Mouse (Mus musculus) midbrain, embryonic 16.5 days (tissue): Measurements from ENCODE around the gene Crygd. TPM values are rescaled to one million over a fixed set of nuclear protein-coding genes. Genes with fewer than 3 reads are reported as not detected.

Experiments used
- ATAC-seq: fragments of 200-750 bp; cut with Nextera tagmentation; 2 replicates; pipeline ENCODE4 v1.8.0; 2017; ENCODE audit warnings: moderate TSS enrichment
- H3K27ac ChIP-seq: fragments of 300-500 bp; sonication (generic); 2 replicates; pipeline ENCODE4 v1.5.1; 2014; ENCODE audit warnings: mild to moderate bottlenecking, low read length, mixed read lengths
- H3K27me3 ChIP-seq: fragments of 300-500 bp; sonication (generic); 2 replicates; pipeline ENCODE4 v1.6.1; 2014; ENCODE audit warnings: low read depth, low read length, mixed read lengths; ENCODE audit not compliant: control insufficient read depth, insufficient read depth
- H3K36me3 ChIP-seq: fragments of 300-500 bp; sonication (generic); 2 replicates; pipeline ENCODE4 v1.6.1; 2014; ENCODE audit warnings: mild to moderate bottlenecking, low read length, moderate library complexity, mixed read lengths; ENCODE audit not compliant: control insufficient read depth, insufficient read depth
- H3K4me1 ChIP-seq: fragments of 300-500 bp; sonication (generic); 2 replicates; pipeline ENCODE4 v1.6.1; 2014; ENCODE audit warnings: mild to moderate bottlenecking, low read length, mixed read lengths; ENCODE audit not compliant: control insufficient read depth, insufficient read depth
- H3K4me2 ChIP-seq: fragments of 300-500 bp; sonication (generic); 2 replicates; pipeline ENCODE4 v1.6.1; 2014; ENCODE audit warnings: mild to moderate bottlenecking, low read length, mixed read lengths
- H3K4me3 ChIP-seq: fragments of 300-500 bp; sonication (generic); 2 replicates; pipeline ENCODE4 v1.5.1; 2014; ENCODE audit warnings: low read depth, mild to moderate bottlenecking, low read length, moderate library complexity, mixed read lengths
- H3K9ac ChIP-seq: fragments of 300-500 bp; sonication (generic); 2 replicates; pipeline ENCODE4 v1.6.1; 2014; ENCODE audit warnings: low read depth, low read length, mixed read lengths
- H3K9me3 ChIP-seq: fragments of 300-500 bp; sonication (generic); replicated peaks from 2 replicates; pipeline ENCODE4 v1.6.1; 2014; ENCODE audit warnings: mild to moderate bottlenecking, low read length, mixed read lengths; ENCODE audit not compliant: control insufficient read depth, poor library complexity, severe bottlenecking
- WGBS: fragments of 180-500 bp; shearing (Covaris S2); extraction: QIAGEN DNeasy Blood & Tissue Kit; methylation state at CpG from one replicate; pipeline ENCODE4 v1.1.7; 2014; 5-methylcytosine and 5-hydroxymethylcytosine counted together
- polyA plus RNA-seq: library from polyadenylated mRNA; unstranded; fragments of >200 nt; fragmentation: Nextera tagmentation; extraction: Ambion mirVana; gene quantifications from 2 replicates; pipeline ENCODE4 v1.2.1, GENCODE M21; 2015

Crygd gene
- 0.33 TPM in 1 of 2 replicates, not detected in the other for polyA plus RNA-seq

DNA sequence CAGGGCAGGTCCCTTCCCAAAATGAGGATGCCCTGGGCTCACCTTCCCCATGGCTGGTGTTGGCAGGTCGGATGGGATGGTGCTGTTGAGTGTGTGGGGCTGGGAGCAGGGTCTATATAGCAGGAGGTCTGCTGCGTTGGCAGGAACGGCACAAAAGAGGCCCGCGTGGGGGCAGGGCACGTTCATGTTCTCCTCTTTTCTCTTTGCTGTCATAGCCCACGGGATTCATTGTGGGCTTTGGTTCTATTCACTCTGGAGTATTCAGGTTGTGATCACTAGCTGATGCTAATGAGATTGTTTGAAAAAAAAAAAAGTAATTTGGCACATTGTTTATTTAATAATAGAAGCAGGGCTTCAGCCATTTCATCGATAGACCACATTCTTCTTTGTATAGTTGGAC, at the start of gene Crygd:
Crygd (minus strand) TSS at position 101 of the 400 bp plus-strand sequence.
- Histone ChIP-seq H3K36me3 (no peaks in the 10 kb centered on the region), H3K9ac (no peak within 1 kb of the TSS), H3K4me2 (no peak within 1 kb of the TSS), H3K27me3 (no peaks in the 10 kb centered on the region), H3K27ac (no peak within 1 kb of the TSS), H3K9me3 (no peaks in the 10 kb centered on the region), H3K4me3 (no peak within 1 kb of the TSS), H3K4me1 (no peaks in the 10 kb centered on the region)
- ATAC-seq = no peak
- WGBS = 56% methylated on average over 8 of the region's 8 CpGs

DNA sequence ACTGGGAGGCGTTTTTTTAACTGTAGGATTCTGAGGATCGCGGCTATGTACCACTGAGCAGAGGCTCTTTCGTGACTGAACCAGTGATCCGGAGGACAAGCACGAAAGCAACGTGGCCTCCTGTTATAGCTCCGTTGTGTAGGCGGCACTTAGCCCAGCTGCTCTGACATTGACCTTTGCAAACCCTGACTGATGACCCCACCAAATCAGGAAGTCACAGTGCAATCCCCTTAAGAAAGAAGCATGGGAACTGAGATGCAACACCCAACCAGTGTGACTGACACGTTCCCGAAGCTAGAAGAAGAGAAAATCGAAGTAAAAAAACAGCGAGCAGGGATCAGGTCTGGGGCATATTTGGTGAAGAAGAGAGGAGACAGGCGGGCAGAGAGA, 49.5 kb upstream of the Crygd start:
- Histone ChIP-seq H3K27ac (no peak overlapping the region), H3K4me3 (no peak overlapping the region), H3K9me3 (no peaks in the 10 kb centered on the region), H3K9ac (no peak overlapping the region), H3K36me3 (no peaks in the 10 kb centered on the region), H3K4me2 (peak overlapping the region; percentile 26), H3K27me3 (no peaks in the 10 kb centered on the region), H3K4me1 (no peaks in the 10 kb centered on the region)
- ATAC-seq = no peak
- WGBS = 58% methylated on average over 14 of the region's 14 CpGs

DNA sequence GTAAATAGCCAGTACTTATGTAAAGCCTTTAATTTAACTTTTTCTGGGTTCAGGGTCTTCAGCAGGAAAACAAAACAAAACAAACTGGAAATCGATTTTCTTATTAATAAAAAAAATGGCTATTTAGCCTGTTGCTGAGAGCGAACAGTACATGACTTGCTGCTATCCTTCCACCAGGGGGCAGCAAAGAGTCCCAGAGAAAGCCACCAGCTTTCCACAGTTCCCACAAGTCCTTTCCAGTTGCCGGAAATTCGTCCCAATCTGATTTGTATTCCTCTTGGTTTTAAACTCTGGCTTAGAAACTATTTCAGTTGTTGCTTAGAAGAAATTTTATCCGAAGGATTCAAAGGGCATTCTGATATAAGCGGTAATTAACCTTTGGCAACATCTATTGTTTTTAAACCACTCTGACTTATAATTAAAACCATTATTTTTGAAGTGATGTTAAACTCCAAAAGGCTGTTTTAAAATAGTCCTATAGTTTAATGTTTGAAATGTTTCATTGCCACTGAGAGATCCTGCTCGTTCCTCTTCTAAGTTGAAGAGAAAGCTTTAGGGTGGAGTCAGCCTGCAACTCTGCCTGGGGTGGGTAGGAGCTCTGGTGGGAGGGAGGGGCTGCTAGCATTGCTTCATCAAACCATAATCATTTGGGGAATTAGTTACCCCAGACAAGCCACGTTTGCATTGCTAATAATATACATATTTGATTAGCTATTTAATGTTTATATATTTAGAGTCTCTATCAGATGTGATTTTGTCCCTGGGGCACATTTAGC, 49.0 kb upstream of the Crygd start:
- Histone ChIP-seq H3K4me2 (peak overlapping the region; percentile 26), H3K9ac (no peak overlapping the region), H3K9me3 (no peaks in the 10 kb centered on the region), H3K27me3 (no peaks in the 10 kb centered on the region), H3K27ac (no peak overlapping the region), H3K36me3 (no peaks in the 10 kb centered on the region), H3K4me1 (no peaks in the 10 kb centered on the region), H3K4me3 (no peak overlapping the region)
- peak; percentile 84 for ATAC-seq
- 10% methylated on average over 8 of the region's 8 CpGs for WGBS

DNA sequence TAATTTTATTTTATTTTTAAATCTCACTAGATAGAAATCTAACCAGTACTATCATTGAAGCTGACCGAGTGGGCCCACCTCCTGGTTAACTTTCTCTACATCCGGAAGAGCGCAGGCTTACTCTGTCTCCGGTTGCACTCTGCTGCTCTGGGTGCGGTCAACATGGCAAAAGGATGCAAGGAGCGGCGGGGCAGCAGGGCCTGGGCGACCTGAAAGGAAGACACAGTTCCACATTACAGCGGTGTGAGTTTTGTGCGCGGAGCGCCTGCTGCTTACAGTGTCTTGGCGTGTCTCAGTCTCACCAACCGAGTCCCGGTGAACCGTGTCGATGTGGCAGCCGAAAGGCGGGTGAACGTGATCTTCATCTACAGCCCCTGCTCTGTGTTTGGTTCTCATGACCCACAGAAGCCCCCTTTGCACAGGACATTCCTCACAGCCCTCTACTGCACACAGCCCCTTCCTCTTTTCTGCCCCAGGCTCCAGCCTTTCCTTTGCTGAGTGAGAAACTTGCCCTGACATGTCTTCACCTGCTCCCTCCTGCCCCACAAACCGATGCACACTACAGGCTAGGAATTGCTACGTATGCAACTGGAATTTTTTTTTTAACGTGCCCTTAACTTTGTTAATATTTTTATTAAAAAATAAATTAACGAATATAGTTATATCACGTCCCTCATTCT, 46.6 kb upstream of the Crygd start:
- ATAC-seq = no peak
- no peaks in the 10 kb centered on the region for H3K4me1 ChIP-seq
- H3K4me2 ChIP-seq = no peak overlapping the region
- 82% methylated on average over 25 of the region's 25 CpGs for WGBS
- no peaks in the 10 kb centered on the region for H3K36me3 ChIP-seq
- no peaks in the 10 kb centered on the region for H3K9me3 ChIP-seq
- no peak overlapping the region for H3K27ac ChIP-seq
- no peaks in the 10 kb centered on the region for H3K27me3 ChIP-seq
- H3K4me3 ChIP-seq = no peak overlapping the region
- H3K9ac ChIP-seq = no peak overlapping the region

DNA sequence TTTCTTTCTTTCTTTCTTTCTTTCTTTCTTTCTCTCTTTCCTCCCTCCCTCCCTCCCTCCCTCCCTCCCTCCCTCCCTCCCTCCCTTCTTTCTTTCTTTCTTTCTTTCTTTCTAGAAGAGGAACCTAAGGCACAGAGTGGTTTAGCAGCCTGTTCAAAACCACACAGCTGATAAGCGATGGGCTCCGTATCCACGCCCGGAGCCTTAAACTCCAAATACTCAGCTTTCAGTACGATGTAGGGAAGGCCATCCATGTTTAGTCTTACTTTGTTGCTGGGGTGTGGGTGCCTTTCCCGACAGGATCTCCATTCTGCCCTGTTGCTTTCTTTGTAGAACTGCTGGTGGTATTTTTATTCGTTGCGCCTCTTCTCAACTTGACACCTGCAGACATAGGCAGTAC, 45.9 kb upstream of the Crygd start:
- no peaks in the 10 kb centered on the region for H3K36me3 ChIP-seq
- H3K27ac ChIP-seq = no peak overlapping the region
- H3K4me1 ChIP-seq = no peaks in the 10 kb centered on the region
- no peaks in the 10 kb centered on the region for H3K9me3 ChIP-seq
- 96% methylated on average over 8 of the region's 8 CpGs for WGBS
- no peak overlapping the region for H3K4me3 ChIP-seq
- no peak overlapping the region for H3K9ac ChIP-seq
- no peak overlapping the region for H3K4me2 ChIP-seq
- no peak for ATAC-seq
- H3K27me3 ChIP-seq = no peaks in the 10 kb centered on the region

DNA sequence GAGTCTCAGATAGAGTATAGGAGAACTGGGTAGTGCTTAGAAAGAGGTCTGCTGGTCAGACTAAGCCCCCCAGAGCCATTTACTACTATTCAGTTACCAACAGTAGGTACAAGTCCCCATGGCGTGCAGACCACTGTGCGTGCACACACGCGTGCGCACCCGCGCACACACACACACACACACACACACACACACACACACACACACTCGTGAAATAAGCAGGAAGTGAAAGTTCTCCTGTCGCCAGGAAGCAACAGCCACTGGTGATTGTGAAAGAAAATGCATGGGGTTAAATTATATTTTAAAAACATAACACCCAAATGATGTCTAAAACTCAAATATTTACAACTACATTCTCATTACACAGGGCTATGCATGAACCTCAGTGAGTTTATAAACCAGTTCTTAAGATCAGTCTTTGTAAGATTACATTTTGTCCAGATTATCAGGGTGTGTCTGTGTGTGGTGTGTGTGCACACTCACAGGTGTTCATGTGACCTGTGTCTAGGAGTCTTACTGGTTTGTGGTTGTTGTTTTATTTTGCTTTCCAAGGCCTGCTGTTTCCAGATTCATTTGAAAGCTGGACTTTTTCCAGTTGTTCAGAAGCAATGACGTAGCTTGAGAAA, 44.5 kb upstream of the Crygd start:
- no peaks in the 10 kb centered on the region for H3K27me3 ChIP-seq
- H3K36me3 ChIP-seq = no peaks in the 10 kb centered on the region
- 88% methylated on average over 10 of the region's 10 CpGs for WGBS
- no peak overlapping the region for H3K4me2 ChIP-seq
- no peak overlapping the region for H3K27ac ChIP-seq
- no peaks in the 10 kb centered on the region for H3K9me3 ChIP-seq
- no peak overlapping the region for H3K9ac ChIP-seq
- no peak overlapping the region for H3K4me3 ChIP-seq
- H3K4me1 ChIP-seq = no peaks in the 10 kb centered on the region
- ATAC-seq = no peak

DNA sequence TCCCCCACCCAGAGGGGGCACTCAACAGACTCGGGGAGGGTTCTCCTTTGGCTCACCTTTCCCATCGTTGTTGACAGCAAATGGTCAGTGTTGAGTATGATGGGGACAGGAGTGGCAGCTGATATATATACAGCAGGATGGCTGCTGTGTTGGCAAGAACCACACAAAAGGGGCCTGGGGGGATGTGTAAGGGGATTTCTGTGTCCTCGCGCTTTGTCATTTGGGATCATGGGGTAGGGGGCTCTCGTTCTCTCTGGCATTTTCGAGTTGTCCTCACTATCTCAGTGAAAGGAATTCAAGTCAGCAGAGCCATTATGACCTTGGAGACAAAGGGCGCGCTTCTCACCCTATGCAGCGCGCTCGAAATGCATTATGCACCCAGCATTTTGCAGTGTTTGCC, 40.0 kb upstream of the Crygd start, which contains the start of gene Cryga:
Cryga (minus strand) TSS at position 101 of the 400 bp plus-strand sequence.
- no peak within 1 kb of the TSS for H3K4me2 ChIP-seq
- H3K27me3 ChIP-seq = no peaks in the 10 kb centered on the region
- H3K9ac ChIP-seq = no peak within 1 kb of the TSS
- ATAC-seq = no peak
- no peaks in the 10 kb centered on the region for H3K36me3 ChIP-seq
- 85% methylated on average over 11 of the region's 11 CpGs for WGBS
- no peak within 1 kb of the TSS for H3K27ac ChIP-seq
- no peak within 1 kb of the TSS for H3K4me3 ChIP-seq
- H3K9me3 ChIP-seq = no peaks in the 10 kb centered on the region
- H3K4me1 ChIP-seq = no peaks in the 10 kb centered on the region

GRCm38 (mm10) chr1:65096953-65097352, 33.7 kb upstream of the Crygd start:
- no peak overlapping the region for H3K27ac ChIP-seq
- H3K4me1 ChIP-seq = no peaks in the 10 kb centered on the region
- H3K9ac ChIP-seq = no peak overlapping the region
- no peaks in the 10 kb centered on the region for H3K9me3 ChIP-seq
- no peaks in the 10 kb centered on the region for H3K36me3 ChIP-seq
- no peaks in the 10 kb centered on the region for H3K27me3 ChIP-seq
- ATAC-seq = no peak
- 89% methylated on average over 3 of the region's 3 CpGs for WGBS
- H3K4me3 ChIP-seq = no peak overlapping the region
- no peak overlapping the region for H3K4me2 ChIP-seq

- Histone ChIP-seq H3K27ac (no peak overlapping the region), H3K9ac (no peak overlapping the region), H3K36me3 (no peaks in the 10 kb centered on the region), H3K4me2 (no peak overlapping the region), H3K4me3 (no peak overlapping the region), H3K4me1 (no peaks in the 10 kb centered on the region), H3K9me3 (no peaks in the 10 kb centered on the region), H3K27me3 (no peaks in the 10 kb centered on the region)
- 90% methylated on average over 3 of the region's 3 CpGs for WGBS
- no peak for ATAC-seq
Observed at GRCm38 (mm10) chr1:65091566-65091965, 28.3 kb upstream of the Crygd start.
